In genomic region chr3:22148306-22148932, GRCm38 (mm10) we compare ENCODE assay signal across 1 mouse cellular context.
TF ChIP-seq lines count a peak whose summit lies in the region.

No protein-coding gene starts in this region.

TF ChIP-seq in MEL, 35 proteins besides CTCF, POLR2A, EP300 and RAD21 (continued from another document):
- TF ChIP-seq MAFK (IDR thresholded peaks at IDR 0.05; ENCODE audit: borderline replicate concordance, low read depth, low read length) (no peak), ZMIZ1 (IDR thresholded peaks at IDR 0.05; ENCODE audit: low read depth, low read length) (no peak), SMC3 (IDR thresholded peaks at IDR 0.05; ENCODE audit: low read depth, low read length) (0 out of 2 replicates have a peak, but pooled peaks have one; percentile 6), ZNF384 (IDR thresholded peaks at IDR 0.05; ENCODE audit: low read depth, low read length) (no peak), RCOR1 (IDR thresholded peaks at IDR 0.05; ENCODE audit: low read depth, low read length) (no peak; the same call in 1 of the 2 replicates), ETS1 (IDR thresholded peaks at IDR 0.05; ENCODE audit: low read depth, low read length) (peak; percentile 85), ZKSCAN1 (IDR thresholded peaks at IDR 0.05; ENCODE audit: low read depth, low read length) (no peak), KAT2A (conservative IDR thresholded peaks at IDR 0.05; ENCODE audit: low read depth, low read length) (no peak), TBP (IDR thresholded peaks at IDR 0.05; ENCODE audit: low read depth, low read length) (no peak), MYC (IDR thresholded peaks at IDR 0.05; ENCODE audit: low read depth, low read length) (no peak), NELFE (IDR thresholded peaks at IDR 0.05; ENCODE audit: low read depth, low read length) (no peak), UBTF (IDR thresholded peaks at IDR 0.05; ENCODE audit: borderline replicate concordance, insufficient read depth, low read depth, low read length) (no peak)
